Mouse (Mus musculus): ENCODE data around the gene Cacnb4. TPM values are rescaled to one million over a fixed set of nuclear protein-coding genes. Genes with fewer than 3 reads are reported as not detected.

Cacnb4 gene
- total RNA-seq, 2 experiments from 2014 or later, result 0.15 to 0.20 TPM

DNA sequence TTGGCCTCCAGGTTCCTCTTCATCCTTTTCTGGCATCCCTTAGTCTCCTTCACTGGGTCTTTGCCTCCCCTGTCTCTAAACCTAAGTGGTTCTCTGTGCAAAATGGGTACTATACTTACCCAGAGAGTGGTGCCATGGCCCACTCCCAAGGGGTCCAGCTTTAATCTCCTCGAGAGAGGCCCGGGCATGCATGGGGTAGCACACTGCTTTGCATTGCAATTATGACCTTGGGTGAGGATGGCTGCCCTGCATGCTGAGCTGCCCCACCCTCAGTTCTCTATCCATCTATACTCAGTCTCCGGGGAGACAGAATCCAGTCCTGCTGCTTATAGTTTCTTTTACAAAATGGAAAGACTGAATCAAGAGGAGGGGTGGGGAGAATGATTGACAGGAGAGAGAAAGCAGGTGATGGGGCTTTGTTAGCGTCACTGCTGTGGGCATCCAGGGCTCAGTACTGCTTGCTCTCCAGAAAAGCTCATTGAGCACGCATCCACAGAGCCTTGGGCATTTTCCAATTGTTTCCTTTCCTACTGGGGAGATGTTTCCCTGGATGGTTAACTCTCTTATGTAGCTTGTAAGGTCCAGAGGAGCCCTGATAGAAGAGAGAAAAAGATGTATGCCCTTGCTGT is 68.7 kb downstream of the Cacnb4 start:
- no peak for DNase-seq
- intact Hi-C loops (cut with DNase I), result no loop called here

DNA sequence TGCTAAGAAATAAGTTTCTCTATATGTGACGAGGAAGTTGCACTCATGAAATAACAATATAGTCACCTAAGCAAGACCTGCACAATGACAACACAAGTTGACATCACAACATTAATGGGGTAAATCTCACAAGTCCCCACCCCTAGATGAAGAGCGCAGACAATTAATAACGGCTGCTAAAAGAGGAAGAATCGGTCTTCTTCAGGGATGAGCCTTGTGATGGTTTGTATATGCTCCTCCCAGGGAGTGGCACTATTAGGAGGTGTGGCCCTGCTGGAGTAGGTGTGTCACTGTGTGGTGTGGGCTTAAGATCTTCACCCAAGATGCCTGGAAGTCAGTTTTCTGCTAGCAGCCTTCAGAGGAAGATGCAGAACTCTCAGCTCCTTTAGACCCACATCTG is 70.3 kb downstream of the Cacnb4 start:
- intact Hi-C loops (cut with DNase I), result no loop called here
- no peak for DNase-seq

DNA sequence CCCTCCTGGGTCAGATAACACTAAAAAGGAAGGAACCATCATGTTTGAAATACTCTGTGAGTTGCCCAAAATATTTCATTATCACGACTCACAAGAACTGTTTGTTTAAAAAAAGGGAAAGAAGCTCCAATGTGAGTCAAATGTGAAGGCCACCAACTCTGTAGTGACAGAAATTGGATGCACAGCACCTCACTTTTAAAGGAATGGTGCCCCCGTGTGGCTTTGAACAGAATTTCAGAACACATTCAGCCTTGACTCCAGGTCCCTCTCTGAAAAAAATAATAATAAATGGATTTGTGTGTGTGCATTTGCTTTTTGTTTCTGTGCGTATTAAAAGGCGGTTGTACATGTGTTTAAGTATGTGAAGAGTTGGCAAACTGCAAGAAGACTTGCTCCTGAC is 71.3 kb downstream of the Cacnb4 start:
- DNase-seq, result peak in 1 of 2 experiments; percentile 53
- intact Hi-C loops (cut with DNase I), result no loop called here

DNA sequence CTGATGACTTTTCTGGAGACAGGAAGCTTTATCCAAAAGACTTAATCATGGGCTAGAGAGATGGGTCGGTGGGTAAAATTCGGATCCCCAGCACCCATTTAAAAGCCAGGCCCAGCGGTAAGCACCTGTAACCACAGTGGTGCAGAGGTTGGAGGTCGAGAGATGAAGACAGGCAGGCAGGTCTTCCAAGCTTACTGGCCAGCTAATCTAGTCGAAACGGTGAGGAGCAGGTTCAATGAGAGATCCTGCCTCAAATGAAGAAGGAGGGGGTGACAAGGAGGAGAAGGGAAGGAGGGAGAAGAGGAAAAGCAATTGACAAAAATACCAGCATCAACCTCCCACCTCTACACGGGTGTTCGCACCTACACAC is 72.0 kb downstream of the Cacnb4 start:
- intact Hi-C loops (cut with DNase I), result no loop called here
- no peak for DNase-seq

DNA sequence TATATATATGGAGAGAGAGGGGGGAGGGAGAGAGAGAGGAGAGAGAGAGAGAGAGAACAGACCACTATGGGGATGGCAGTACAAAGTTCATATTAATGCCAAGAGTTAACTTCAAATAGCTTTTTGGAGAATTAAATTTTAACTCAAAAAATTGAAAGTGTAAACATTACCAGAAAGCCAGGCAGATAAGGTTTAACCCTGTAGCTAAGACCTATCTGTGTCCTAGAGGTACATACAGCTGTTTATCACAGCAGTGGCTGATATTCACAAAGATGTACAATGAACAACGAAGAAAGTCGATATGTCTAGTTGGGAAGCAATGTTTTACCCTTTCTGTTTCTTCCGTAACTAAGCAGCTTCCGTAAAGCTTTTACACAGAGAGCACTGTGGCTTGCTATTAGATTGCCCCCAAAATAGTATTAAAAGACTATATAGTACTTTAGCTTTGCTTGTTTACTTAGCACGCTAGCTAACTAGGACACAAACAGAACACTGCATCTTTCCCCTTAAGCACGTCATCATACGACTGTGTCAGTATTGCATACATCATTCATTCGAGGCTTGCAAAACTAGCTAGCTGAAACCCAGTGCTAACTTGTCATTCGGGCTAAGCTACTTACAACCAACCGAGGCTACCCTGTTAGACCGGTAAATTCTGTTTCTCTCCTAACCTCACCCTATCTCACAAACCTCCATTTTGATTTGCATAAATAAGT is 72.5 kb downstream of the Cacnb4 start:
- no peak for DNase-seq
- intact Hi-C loops (cut with DNase I), result no loop called here

DNA sequence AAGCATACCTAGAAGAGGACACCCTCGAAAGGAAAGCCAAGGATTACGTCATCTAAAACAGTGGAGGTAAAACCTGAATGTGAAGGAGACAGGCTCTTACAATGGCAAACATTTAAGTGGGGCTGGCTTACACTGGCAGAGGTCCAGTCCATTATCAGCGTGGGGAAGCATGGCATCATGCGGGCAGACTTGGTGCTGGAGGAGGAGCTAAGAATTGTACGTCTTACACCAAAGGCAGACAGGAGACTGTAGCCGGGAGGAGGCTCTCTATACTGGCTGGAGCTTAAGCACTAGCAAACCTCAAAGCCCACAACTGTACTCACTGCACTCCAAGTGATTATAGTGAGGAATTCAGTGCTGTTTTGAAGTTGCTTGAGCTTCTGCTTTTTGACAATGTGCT is 73.2 kb downstream of the Cacnb4 start:
- no peak for DNase-seq
- intact Hi-C loops (cut with DNase I), result no loop called here

DNA sequence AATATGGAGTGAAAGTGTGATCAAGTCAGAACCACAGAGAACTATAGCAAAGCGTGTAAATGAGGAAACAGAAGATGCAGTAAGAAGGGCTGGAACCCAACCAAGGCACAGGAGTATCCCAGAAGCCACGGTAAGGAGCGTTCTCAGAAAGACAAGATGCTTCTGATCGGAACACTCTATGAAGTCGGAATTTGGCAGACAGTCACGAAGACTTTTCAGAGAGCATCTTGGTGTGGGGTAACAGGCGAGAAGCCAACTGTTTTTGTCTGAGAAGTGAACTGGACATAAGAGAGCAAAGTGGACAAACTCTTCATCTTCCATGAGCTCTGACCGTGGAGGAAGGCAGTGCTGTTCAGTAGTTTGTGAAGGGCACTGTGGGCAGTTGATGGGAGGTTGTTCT is 73.7 kb downstream of the Cacnb4 start:
- intact Hi-C loops (cut with DNase I), result no loop called here
- no peak for DNase-seq

DNA sequence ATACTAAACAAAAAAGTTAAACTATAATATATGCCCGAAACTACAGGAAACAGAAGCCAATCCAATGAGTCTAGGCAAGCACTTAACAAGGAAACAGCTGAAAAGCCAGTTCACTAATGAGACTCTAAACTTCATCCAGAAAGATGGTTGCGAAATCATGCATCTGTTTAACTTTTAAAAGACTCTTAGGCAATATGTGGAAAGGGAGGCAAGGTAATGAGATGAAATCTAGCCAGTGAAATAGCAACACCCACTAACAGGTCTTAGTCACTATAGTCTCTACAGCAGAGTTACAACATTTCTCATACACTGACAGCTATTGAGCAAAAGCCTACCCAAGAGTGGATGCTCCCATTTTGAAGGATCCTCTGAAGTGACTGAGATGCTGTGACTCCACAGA is 74.4 kb downstream of the Cacnb4 start:
- no peak for DNase-seq
- intact Hi-C loops (cut with DNase I), result no loop called here

DNA sequence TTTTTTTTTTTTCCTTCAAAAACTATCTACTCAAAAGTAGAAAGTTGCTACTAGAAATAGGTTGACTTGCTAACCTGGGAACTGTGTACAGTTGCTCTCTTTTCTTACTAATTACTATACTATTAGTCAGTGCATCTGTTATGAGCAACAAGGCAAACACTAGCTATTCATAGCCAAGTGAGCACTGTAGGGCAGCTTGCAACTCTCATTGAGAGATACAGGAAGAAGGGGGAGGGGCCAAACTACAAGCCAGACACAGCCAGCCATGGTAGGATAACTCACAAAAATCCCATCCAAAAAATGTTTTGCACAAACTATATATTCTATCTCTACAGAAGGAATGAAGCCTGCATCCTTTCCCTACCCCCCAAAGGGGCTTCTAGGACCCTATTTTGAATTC is 79.1 kb downstream of the Cacnb4 start:
- DNase-seq, result no peak
- intact Hi-C loops (cut with DNase I), result no loop called here

DNA sequence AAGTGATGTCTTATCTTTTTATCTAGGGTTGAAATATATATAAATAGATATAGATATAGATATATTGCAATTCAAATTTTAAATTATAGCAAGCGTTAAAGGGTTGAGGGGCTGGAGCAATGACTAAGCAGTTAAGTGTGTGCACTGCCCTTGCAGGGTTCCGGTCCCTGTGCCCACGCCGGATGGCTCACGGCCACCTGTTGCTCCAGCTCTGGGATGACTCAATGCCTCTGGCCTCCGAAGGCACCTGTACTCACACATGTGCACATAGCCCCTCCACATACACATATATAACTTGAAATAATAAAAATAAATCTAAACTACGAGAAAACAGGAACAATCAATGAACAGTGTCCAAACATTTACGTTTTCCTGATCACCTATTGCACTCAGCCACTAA is 82.8 kb downstream of the Cacnb4 start:
- no peak for DNase-seq
- intact Hi-C loops (cut with DNase I), result loop anchor here (5.0 kb wide), 1 partner anchor 277 kb away; no protein-coding TSS in a partner anchor

DNA sequence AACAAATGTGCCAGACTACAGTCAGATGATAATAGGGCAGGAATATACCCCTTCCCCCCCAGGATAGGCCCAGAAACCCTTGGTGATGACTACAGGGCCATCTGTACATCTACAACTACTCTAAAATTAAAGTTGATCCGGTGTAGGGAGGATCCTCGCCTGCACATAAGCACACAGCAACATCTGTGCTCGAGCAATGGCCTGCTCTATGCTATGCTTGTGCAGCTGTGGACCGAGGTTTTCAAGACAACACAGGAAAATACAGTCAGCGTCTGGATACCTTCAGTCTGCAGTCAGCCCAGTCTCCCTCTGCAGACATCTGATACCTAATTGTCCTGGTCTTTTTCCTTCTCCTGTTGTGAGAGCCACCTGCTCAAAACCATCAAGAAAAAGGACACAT is 83.4 kb downstream of the Cacnb4 start:
- intact Hi-C loops (cut with DNase I), result loop anchor here (5.0 kb wide), 1 partner anchor 276 kb away; no protein-coding TSS in a partner anchor

DNA sequence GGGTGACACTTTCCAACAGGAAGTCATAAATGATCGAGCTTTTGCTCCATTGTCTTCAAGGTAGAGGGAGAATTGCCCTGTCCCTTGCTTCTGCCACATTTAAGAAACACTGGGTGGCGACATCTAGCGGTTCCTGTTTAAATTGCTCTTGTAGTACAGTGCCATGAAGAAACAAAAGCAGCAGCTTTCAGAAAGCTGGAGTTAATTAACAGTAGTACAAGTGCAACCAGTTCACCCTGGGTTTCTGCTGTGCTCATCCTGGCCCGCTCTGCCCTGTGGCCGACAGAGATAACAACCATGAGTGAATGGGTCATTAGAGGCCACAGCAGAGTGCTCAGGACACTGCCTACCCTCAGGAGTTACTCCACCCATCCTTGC is 85.7 kb downstream of the Cacnb4 start:
- intact Hi-C loops (cut with DNase I), result loop anchor here (5.0 kb wide), 1 partner anchor 274 kb away; no protein-coding TSS in a partner anchor
- peak; percentile 40 to 74 for DNase-seq

More for the DNA sequence above, 83.4 kb downstream of the Cacnb4 start:
- DNase-seq, result no peak

DNA sequence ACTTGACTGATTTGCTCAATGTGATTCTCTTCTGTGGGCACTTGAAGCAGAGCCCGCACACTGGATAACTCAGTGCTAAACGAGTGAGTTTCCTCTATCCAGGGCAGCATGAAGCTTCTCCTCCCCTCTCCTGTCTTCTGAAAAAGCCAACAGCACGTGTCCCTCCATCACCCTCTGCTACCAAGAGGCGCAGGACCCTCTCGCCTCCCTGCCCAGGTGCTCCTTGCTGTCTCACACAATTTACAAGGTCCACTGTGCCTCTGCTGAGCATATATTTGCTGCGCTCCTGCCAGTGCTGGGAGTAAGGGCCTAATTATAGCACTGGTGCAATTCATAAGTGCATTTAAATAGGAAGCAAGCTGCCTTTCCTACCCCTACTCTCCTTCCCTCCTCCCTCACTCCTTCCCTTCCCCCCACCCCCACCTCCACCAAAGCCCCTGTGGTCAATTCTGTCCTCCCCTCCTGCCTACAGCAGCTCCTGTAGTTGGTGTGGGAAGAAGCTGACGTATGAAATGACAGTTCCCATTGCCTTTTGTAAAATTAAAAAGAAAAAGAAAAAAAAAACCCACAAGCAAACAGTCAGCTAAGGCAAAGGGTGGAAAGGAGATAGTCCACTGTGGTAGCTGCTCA is 86.2 kb downstream of the Cacnb4 start:
- intact Hi-C loops (cut with DNase I), result loop anchor here (5.0 kb wide), 1 partner anchor 273 kb away; no protein-coding TSS in a partner anchor
- DNase-seq, result no peak

DNA sequence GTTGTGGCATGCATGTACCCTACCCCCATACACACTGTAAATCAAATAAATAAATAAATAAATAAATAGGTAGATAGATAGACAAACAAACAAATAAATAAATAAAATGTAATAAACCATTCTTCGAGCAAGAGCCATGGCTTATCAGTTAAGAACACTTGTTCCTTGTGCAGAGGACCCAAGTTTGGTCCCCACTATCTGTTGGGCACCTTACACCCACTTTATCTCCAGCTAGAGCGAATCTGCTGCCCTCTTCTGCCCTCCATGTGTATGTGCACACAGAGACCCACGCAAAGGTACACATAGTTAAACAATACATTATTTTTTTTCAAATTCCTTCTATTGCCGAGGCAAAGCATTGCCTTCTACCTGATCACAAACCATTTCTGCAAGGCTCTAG is 87.1 kb downstream of the Cacnb4 start:
- intact Hi-C loops (cut with DNase I), result loop anchor here (5.0 kb wide), 1 partner anchor 167 kb away; the partner anchor contains the start of gene Arl5a
- no peak for DNase-seq

DNA sequence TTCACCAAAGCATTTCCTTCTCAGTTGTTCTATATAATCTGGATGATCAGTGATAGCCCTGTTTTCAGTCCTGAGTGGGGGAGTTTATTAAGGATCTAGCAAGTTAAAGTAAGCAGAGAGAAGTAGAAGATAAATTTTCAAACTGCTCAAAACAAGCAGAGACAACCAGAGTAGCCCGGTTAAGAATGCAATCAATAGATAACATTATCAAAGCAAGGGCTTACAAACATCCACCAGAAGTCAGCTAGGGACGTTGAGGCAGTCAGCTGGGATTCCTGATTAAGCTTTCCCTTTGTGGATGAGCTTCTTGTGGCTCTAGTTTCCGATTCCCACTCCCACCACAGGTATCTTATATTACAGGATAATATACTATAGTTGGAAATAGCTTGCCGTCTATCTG is 91.2 kb downstream of the Cacnb4 start:
- intact Hi-C loops (cut with DNase I), result loop anchor here (5.0 kb wide), 1 partner anchor 163 kb away; the partner anchor contains the start of gene Arl5a
- DNase-seq, result no peak

DNA sequence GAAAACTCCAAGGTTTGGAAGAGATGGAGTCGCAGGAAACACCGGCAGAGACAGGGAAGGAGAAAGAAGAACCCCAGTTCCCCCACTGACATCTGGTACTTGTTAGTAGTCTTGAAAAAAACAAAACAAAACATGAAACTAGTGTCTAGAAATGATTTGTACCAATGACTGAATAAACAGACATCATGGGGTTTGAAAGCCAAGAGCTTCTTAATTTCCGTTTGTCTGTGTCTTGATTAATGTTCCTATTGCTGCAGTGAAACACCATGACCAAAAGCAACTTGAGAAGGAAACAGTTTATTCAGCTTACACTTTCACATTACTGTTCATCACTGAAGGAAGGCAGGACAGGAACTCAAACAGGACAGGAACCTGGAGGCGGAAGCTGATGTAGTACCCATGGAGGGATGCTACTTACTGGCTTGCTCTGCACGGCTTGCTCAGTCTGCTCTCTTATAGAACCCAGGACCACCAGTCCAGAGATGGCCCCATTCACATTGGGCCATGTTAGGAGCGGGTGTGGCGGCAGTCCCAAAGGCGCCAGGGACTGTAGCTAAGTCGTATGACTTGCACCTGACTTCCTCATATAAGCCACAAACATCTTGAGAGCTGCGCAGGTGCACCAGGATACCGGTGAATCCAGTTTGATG is 95.4 kb downstream of the Cacnb4 start:
- intact Hi-C loops (cut with DNase I), result no loop called here

DNA sequence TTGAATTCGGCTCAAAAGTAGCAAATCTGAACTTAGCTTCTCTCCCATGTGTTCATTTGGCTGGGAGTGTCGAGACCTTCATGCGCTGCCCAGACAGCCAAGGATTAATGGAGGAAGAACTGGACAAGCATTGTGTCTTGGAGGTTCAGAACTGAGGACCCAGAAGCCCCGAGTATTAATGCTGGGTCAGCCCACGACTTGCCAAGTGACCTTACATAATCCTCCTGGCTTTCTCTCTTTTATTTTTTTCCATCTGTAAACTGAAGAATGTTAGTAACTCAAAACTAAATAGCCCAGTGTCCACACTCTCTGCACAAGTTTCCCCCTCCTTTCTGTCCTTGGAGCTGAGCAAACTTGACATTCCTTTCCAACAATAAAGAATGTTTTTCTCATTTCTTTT is 95.9 kb downstream of the Cacnb4 start:
- intact Hi-C loops (cut with DNase I), result no loop called here
- peak in 1 of 2 experiments; percentile 36 for DNase-seq

More for the DNA sequence above, 95.4 kb downstream of the Cacnb4 start:
- no peak for DNase-seq

DNA sequence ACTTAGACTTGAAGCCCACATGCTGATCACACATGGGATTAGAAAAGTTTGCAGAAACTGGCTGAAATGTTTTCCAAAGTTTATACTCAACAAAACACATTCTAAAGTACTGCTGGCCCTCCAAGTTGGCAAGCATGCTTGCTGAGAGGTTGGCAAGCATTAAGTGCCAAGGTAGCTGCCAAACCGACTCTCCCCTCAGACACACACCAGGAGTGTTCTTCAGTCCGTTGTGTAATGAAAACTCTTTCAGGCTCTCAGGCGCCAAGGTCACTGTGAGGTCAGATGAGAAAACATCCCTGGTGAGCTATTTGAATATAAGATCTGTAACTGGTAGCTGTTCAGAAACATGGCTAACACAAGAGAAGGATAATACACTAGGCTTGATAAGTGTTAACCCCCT is 97.8 kb downstream of the Cacnb4 start:
- intact Hi-C loops (cut with DNase I), result no loop called here
- DNase-seq, result peak; percentile 42 to 53

DNA sequence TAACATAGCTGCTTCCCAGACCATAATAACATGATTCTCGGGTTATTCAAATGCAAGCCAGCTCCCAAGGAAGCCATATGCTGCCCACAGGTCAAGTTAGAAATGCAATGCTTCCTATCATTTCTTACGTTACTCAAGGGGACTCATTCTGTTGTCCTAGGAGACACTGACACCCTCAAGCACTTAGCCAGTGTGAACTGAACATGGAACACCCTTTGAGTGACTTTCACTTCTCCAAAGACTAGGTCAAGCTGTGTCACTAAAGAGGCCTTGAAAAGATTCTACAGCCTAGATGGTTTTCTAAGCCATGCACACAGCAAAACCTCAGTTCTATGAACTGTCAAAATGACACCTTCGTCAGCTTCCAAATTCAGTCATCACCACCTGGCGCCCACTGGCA is 98.9 kb downstream of the Cacnb4 start:
- intact Hi-C loops (cut with DNase I), result no loop called here
- no peak for DNase-seq

DNA sequence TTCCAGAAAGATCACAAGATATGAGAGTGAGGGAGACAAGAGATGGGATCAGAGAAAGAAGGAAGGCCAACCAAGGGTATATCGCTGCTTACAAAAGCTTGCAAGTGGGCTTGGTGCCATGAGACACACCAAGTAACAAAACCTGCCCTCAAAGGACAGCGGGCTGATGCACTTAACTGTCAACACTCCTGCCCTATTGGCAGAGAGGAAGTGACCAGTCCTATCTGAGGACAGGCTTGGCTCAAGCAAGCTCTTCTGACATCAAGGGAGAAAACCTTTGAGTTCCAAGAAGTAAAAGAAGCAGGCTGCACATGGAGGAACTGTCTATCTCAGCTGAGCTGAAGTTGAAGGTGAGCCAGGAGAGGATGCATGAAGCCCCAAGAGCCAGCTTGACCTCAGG is 100.1 kb downstream of the Cacnb4 start:
- intact Hi-C loops (cut with DNase I), result no loop called here
- DNase-seq, result no peak

DNA sequence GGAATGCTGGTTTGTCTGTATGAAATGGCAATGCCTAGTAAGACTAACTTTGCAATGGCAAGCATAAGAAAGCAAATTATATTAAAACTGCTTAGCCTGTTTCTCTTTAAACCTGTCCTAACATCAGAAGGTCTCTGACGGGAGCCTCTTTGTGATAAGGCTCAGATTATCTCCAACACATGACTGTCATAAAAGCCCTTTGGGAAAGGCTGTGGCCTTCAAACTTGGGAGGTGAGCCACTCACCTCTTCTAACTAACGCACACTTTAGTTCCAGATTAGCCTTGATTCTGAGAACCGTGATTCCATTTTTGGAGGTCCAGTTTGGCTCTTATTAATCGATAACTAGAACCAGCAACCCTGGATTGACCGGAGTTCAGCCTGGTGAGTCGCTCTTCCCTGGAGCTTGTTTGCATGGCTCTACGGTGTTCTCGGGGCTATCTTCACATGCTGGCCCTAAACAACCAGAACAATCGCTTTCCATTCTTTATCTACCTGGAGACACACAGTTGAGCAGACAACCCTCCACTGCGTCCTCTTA is 100.9 kb downstream of the Cacnb4 start:
- DNase-seq, result no peak
- intact Hi-C loops (cut with DNase I), result no loop called here
